Mouse (Mus musculus): Measurements from ENCODE around the gene Itga4.

DNA sequence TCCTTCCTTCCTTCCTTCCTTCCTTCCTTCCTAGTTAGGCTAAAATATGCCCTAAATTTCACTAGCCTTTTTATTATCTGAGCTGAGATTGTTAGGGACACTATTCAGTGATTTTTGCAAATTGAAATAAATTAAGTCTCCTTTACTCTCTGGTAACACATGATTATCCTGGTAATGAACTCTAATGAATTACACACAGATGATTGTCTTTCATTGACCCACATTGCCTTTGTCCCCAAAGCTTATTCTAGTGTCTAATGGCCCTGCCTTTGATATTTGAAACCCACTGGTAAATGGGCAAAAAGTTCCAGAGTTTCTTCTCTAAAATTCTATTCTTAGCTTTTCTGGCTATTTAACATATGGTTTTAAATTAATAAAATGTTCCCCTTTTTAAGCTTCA is 23.4 kb downstream of the Itga4 start:
- TF ChIP-seq CTCF (conservative IDR thresholded peaks at IDR 0.05; ENCODE audit: low read length) = no peak
- no peak for TF ChIP-seq POU5F1 (IDR thresholded peaks at IDR 0.05; ENCODE audit: borderline replicate concordance, low read length)
- TF ChIP-seq NANOG (IDR thresholded peaks at IDR 0.05; ENCODE audit: borderline replicate concordance, low read length) = no peak
